Mouse (Mus musculus): Measurements from ENCODE around the gene Hoxb9. TPM values are rescaled to one million over a fixed set of nuclear protein-coding genes. Genes with fewer than 3 reads are reported as not detected.

The Hoxb9 gene
- total and polyA plus RNA-seq, 2 experiments from 2014 or later, result not detected

DNA sequence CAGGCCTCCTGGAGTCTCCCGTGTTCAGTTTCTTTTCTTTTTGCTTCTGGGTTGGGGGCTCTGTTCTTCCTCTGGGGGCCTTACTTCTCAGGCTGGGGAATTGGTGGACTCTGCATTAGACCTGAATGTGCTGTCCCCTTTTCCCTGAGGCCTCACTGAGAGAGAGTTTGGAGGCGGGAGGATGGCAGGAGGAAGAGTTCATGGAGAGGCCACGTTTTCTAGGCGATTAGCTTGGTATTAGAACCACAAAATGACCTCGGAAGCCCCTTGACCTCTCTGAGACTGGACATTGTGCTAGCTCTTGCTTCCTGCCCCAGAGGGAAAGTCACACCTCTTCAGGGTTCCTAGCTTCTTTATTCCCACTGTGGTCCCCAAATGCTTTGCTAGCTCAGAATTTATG is 52.9 kb downstream of the Hoxb9 start:
- Histone ChIP-seq H3K9me3 (ENCODE audit: low read length) (no peaks in the 10 kb centered on the region), H3K36me3 (ENCODE audit: insufficient read depth, low read length) (no peaks in the 10 kb centered on the region), H3K9ac (replicated peaks; ENCODE audit: low read length) (0 out of 2 replicates have a peak overlapping the region, but pooled peaks have one; percentile 30), H3K27me3 (ENCODE audit: insufficient read depth, low read length) (peaks cover 79% of the 10 kb centered on the region), H3K4me2 (ENCODE audit: low read depth, low read length) (peak overlapping the region; percentile 56), H3K27ac (peak overlapping the region; percentile 85), H3K4me1 (ENCODE audit: insufficient read depth, low read length) (no peaks in the 10 kb centered on the region), H3K4me3 (ENCODE audit: low read length) (peak overlapping the region; percentile 17)
- no peak for TF ChIP-seq CTCF (IDR thresholded peaks at IDR 0.05; ENCODE audit: low read depth)
- ATAC-seq (no peak), DNase-seq (ENCODE audit: low spot score) (no peak)
- under 1% methylated on average over 5 of the region's 5 CpGs for WGBS

DNA sequence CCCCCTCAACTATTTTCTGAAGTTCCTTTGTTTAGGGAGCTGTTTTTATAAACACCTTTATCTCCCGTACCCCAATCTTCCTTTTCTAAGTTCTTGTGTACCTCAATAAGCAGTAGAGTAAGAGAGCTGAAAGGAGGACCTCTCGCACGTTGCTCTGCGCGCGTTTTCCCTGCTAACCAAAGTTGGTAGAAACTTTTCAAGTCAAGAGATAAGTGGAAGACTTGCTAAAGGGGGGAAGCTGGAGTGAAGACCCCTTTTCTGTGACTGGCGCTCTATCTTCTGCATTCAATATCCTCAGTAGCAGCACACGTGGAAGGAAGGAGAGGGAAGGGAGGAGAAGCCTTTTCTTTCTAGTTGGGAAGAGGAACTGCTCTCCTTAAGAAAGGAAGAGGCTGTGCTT is 53.7 kb downstream of the Hoxb9 start:
- no peak for TF ChIP-seq CTCF (IDR thresholded peaks at IDR 0.05; ENCODE audit: low read depth)
- Histone ChIP-seq H3K27me3 (ENCODE audit: insufficient read depth, low read length) (peaks cover 78% of the 10 kb centered on the region), H3K4me1 (ENCODE audit: insufficient read depth, low read length) (no peaks in the 10 kb centered on the region), H3K4me2 (ENCODE audit: low read depth, low read length) (peak overlapping the region; percentile 56), H3K27ac (peak overlapping the region; percentile 85), H3K4me3 (ENCODE audit: low read length) (peak overlapping the region; percentile 19; the same call in 1 of the 2 replicates), H3K36me3 (ENCODE audit: insufficient read depth, low read length) (no peaks in the 10 kb centered on the region), H3K9ac (replicated peaks; ENCODE audit: low read length) (peak overlapping the region; percentile 44; the same call in 1 of the 2 replicates), H3K9me3 (ENCODE audit: low read length) (no peaks in the 10 kb centered on the region)
- ATAC-seq, result no peak
- DNase-seq (ENCODE audit: low spot score), result no peak
- 3% methylated on average over 8 of the region's 8 CpGs for WGBS

DNA sequence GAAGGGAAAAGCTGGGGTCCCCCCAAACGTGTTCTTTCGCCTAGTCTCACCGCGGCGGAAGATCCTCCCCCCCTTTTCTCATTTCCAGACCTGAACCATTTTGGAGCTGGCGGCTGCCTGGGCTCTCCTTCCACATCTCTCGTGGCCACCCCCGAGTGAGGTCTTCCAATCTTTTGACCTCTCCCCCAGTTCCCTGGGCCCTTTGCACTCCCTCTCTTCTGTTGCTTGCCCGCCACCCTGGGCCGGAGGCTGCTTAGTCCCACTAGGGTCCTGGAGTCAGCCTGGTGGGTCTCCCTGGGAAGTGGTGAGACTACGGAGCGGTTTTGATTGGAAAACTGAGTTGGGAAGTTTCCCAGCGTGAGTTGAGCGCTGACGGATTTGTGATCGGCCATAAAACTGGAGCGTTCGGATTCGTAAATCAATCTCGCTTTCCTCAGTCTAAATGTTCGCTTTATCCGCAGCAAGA is 54.5 kb downstream of the Hoxb9 start:
- ATAC-seq, result no peak
- no peak for TF ChIP-seq CTCF (IDR thresholded peaks at IDR 0.05; ENCODE audit: low read depth)
- Histone ChIP-seq H3K4me3 (ENCODE audit: low read length) (peak overlapping the region; percentile 19), H3K9ac (replicated peaks; ENCODE audit: low read length) (peak overlapping the region; percentile 44), H3K4me2 (ENCODE audit: low read depth, low read length) (peak overlapping the region; percentile 56), H3K4me1 (ENCODE audit: insufficient read depth, low read length) (no peaks in the 10 kb centered on the region), H3K27ac (peak overlapping the region; percentile 85), H3K36me3 (ENCODE audit: insufficient read depth, low read length) (no peaks in the 10 kb centered on the region), H3K27me3 (ENCODE audit: insufficient read depth, low read length) (peaks cover 84% of the 10 kb centered on the region), H3K9me3 (ENCODE audit: low read length) (no peaks in the 10 kb centered on the region)
- DNase-seq (ENCODE audit: low spot score), result no peak
- WGBS, result 3% methylated on average over 22 of the region's 22 CpGs

MicroRNAs within 50 kb of the gene (microRNA counts, 519-probe panel; counts per million panel counts)
- microRNA mmu-miR-10a, result 4,970 counts per million, percentile 84 among the panel's probes with 10 or more counts
- microRNA mmu-miR-196a, result not detected

Small RNAs within 50 kb of the gene (microRNA-seq; reads per million reads assigned to microRNA genes)
- gene Mir10a (25,370 to 27,060 reads per million in 2 experiments), gene Mir196a-1 (0 to 0.35 reads per million in 2 experiments)

Other genes with a start within 250 kb of the Hoxb9 start
- gene Gip, start 246.9 kb upstream of the Hoxb9 start, total RNA-seq (2014; rRNA removed), result not detected in 2 replicates
- gene Gip, start 246.9 kb upstream of the Hoxb9 start, polyA plus RNA-seq (2015; fragmentation: Nextera tagmentation; extraction: Ambion mirVana), result not detected in 2 replicates
- 18.6 and 21.4 TPM in 2 replicates for gene Snf8, start 236.6 kb upstream of the Hoxb9 start, total RNA-seq (2014; rRNA removed)
- 114 and 115 TPM in 2 replicates for gene Snf8, start 236.6 kb upstream of the Hoxb9 start, polyA plus RNA-seq (2015; fragmentation: Nextera tagmentation; extraction: Ambion mirVana)
- gene Ube2z, start 206.1 kb upstream of the Hoxb9 start, total RNA-seq (2014; rRNA removed), result 48.2 and 50.1 TPM in 2 replicates
- gene Ube2z, start 206.1 kb upstream of the Hoxb9 start, polyA plus RNA-seq (2015; fragmentation: Nextera tagmentation; extraction: Ambion mirVana), result 30.3 and 32.9 TPM in 2 replicates
- gene Atp5g1, start 195.8 kb upstream of the Hoxb9 start, total RNA-seq (2014; rRNA removed), result 703 and 894 TPM in 2 replicates
- gene Atp5g1, start 195.8 kb upstream of the Hoxb9 start, polyA plus RNA-seq (2015; fragmentation: Nextera tagmentation; extraction: Ambion mirVana), result 1,232 and 1,324 TPM in 2 replicates
- gene Calcoco2, start 159.5 kb upstream of the Hoxb9 start, total RNA-seq (2014; rRNA removed), result not detected in 2 replicates
- 0.19 TPM in 2 replicates for gene Calcoco2, start 159.5 kb upstream of the Hoxb9 start, polyA plus RNA-seq (2015; fragmentation: Nextera tagmentation; extraction: Ambion mirVana)
- gene Ttll6, start 137.7 kb upstream of the Hoxb9 start, total RNA-seq (2014; rRNA removed), result 0.43 and 0.52 TPM in 2 replicates
- 0.23 and 0.43 TPM in 2 replicates for gene Ttll6, start 137.7 kb upstream of the Hoxb9 start, polyA plus RNA-seq (2015; fragmentation: Nextera tagmentation; extraction: Ambion mirVana)
- gene Hoxb13, start 77.1 kb upstream of the Hoxb9 start, total RNA-seq (2014; rRNA removed), result not detected in 2 replicates
- not detected in 2 replicates for gene Hoxb13, start 77.1 kb upstream of the Hoxb9 start, polyA plus RNA-seq (2015; fragmentation: Nextera tagmentation; extraction: Ambion mirVana)
- 28.0 and 66.5 TPM in 2 replicates for gene Hoxb8, start 10.4 kb downstream of the Hoxb9 start, total RNA-seq (2014; rRNA removed)
- gene Hoxb8, start 10.4 kb downstream of the Hoxb9 start, polyA plus RNA-seq (2015; fragmentation: Nextera tagmentation; extraction: Ambion mirVana), result 4.6 and 6.2 TPM in 2 replicates
- 11.0 and 21.7 TPM in 2 replicates for gene Hoxb7, start 15.2 kb downstream of the Hoxb9 start, total RNA-seq (2014; rRNA removed)
- 10.1 and 16.8 TPM in 2 replicates for gene Hoxb7, start 15.2 kb downstream of the Hoxb9 start, polyA plus RNA-seq (2015; fragmentation: Nextera tagmentation; extraction: Ambion mirVana)
- gene Hoxb6, start 21.0 kb downstream of the Hoxb9 start, total RNA-seq (2014; rRNA removed), result 23.2 and 30.2 TPM in 2 replicates
- gene Hoxb6, start 21.0 kb downstream of the Hoxb9 start, polyA plus RNA-seq (2015; fragmentation: Nextera tagmentation; extraction: Ambion mirVana), result 29.0 and 36.3 TPM in 2 replicates
- gene Hoxb5, start 31.9 kb downstream of the Hoxb9 start, total RNA-seq (2014; rRNA removed), result 16.5 and 24.3 TPM in 2 replicates
- gene Hoxb5, start 31.9 kb downstream of the Hoxb9 start, polyA plus RNA-seq (2015; fragmentation: Nextera tagmentation; extraction: Ambion mirVana), result 109 and 113 TPM in 2 replicates
- gene Hoxb4, start 46.8 kb downstream of the Hoxb9 start, total RNA-seq (2014; rRNA removed), result 4.2 and 8.6 TPM in 2 replicates
- 2.4 and 3.3 TPM in 2 replicates for gene Hoxb4, start 46.8 kb downstream of the Hoxb9 start, polyA plus RNA-seq (2015; fragmentation: Nextera tagmentation; extraction: Ambion mirVana)
- 42.1 and 42.2 TPM in 2 replicates for gene Hoxb3, start 51.9 kb downstream of the Hoxb9 start, total RNA-seq (2014; rRNA removed)
- gene Hoxb3, start 51.9 kb downstream of the Hoxb9 start, polyA plus RNA-seq (2015; fragmentation: Nextera tagmentation; extraction: Ambion mirVana), result 6.6 and 8.1 TPM in 2 replicates
- gene Hoxb2, start 79.1 kb downstream of the Hoxb9 start, total RNA-seq (2014; rRNA removed), result 35.4 and 36.4 TPM in 2 replicates
- 11.6 and 13.1 TPM in 2 replicates for gene Hoxb2, start 79.1 kb downstream of the Hoxb9 start, polyA plus RNA-seq (2015; fragmentation: Nextera tagmentation; extraction: Ambion mirVana)
- gene Hoxb1, start 94.3 kb downstream of the Hoxb9 start, total RNA-seq (2014; rRNA removed), result 0.21 TPM in 1 of 2 replicates, not detected in the other
- gene Hoxb1, start 94.3 kb downstream of the Hoxb9 start, polyA plus RNA-seq (2015; fragmentation: Nextera tagmentation; extraction: Ambion mirVana), result 0.08 and 0.24 TPM in 2 replicates
- 0.83 and 2.5 TPM in 2 replicates for gene Skap1, start 193.1 kb downstream of the Hoxb9 start, total RNA-seq (2014; rRNA removed)
- gene Skap1, start 193.1 kb downstream of the Hoxb9 start, polyA plus RNA-seq (2015; fragmentation: Nextera tagmentation; extraction: Ambion mirVana), result 5.7 and 7.4 TPM in 2 replicates